Mouse (Mus musculus): ENCODE measurements around the gene Map3k20. TPM values are rescaled to one million over a fixed set of nuclear protein-coding genes. Genes with fewer than 3 reads are reported as not detected.

Gene Map3k20
- polyA plus RNA-seq, 1 experiment from 2014 or later: 4.8 TPM

- Histone ChIP-seq H3K9ac (replicated peaks) (no peak overlapping the region), H3K4me3 (ENCODE audit: low read depth, low read length) (no peak overlapping the region), H3K4me2 (ENCODE audit: low read depth, low read length) (no peak overlapping the region), H3K36me3 (replicated peaks; ENCODE audit: insufficient read depth, low read length) (peaks cover 15% of the 10 kb centered on the region), H3K27ac (ENCODE audit: low read depth) (no peak overlapping the region), H3K27me3 (ENCODE audit: insufficient read depth, low read length) (no peaks in the 10 kb centered on the region), H3K4me1 (ENCODE audit: insufficient read depth) (no peaks in the 10 kb centered on the region), H3K9me3 (ENCODE audit: low read length) (no peaks in the 10 kb centered on the region)
- ATAC-seq (no peak), DNase-seq (no peak)
- WGBS (ENCODE audit: insufficient replicate concordance): 89% methylated on average over 6 of the region's 6 CpGs
- TF ChIP-seq CTCF (IDR thresholded peaks at IDR 0.05; ENCODE audit: low read depth) (no peak), EP300 (IDR thresholded peaks at IDR 0.05; ENCODE audit: low read depth) (no peak)
These were observed 97.2 kb downstream of the Map3k20 start for GRCm38 (mm10) chr2:72382662-72383061.

GRCm38 (mm10) chr2:72383321-72383720, 97.9 kb downstream of the Map3k20 start:
- no peaks in the 10 kb centered on the region for H3K27me3 ChIP-seq (ENCODE audit: insufficient read depth, low read length)
- H3K4me1 ChIP-seq (ENCODE audit: insufficient read depth): no peaks in the 10 kb centered on the region
- H3K4me3 ChIP-seq (ENCODE audit: low read depth, low read length): no peak overlapping the region
- no peak overlapping the region for H3K27ac ChIP-seq (ENCODE audit: low read depth)
- ATAC-seq (no peak), DNase-seq (no peak)
- no peaks in the 10 kb centered on the region for H3K9me3 ChIP-seq (ENCODE audit: low read length)
- TF ChIP-seq CTCF (IDR thresholded peaks at IDR 0.05; ENCODE audit: low read depth) (no peak), EP300 (IDR thresholded peaks at IDR 0.05; ENCODE audit: low read depth) (no peak)
- H3K4me2 ChIP-seq (ENCODE audit: low read depth, low read length): no peak overlapping the region
- peaks cover 15% of the 10 kb centered on the region for H3K36me3 ChIP-seq (replicated peaks; ENCODE audit: insufficient read depth, low read length)
- H3K9ac ChIP-seq (replicated peaks): no peak overlapping the region
- 81% methylated on average over 11 of the region's 11 CpGs for WGBS (ENCODE audit: insufficient replicate concordance)

GRCm38 (mm10) chr2:72389411-72389810, 104.0 kb downstream of the Map3k20 start:
- 0 out of 2 replicates have a peak, but pooled peaks cover 2% of the 10 kb centered on the region for H3K36me3 ChIP-seq (replicated peaks; ENCODE audit: insufficient read depth, low read length)
- H3K27me3 ChIP-seq (ENCODE audit: insufficient read depth, low read length): no peaks in the 10 kb centered on the region
- no peak overlapping the region for H3K4me3 ChIP-seq (ENCODE audit: low read depth, low read length)
- no peaks in the 10 kb centered on the region for H3K4me1 ChIP-seq (ENCODE audit: insufficient read depth)
- ATAC-seq (no peak), DNase-seq (no peak)
- TF ChIP-seq EP300 (IDR thresholded peaks at IDR 0.05; ENCODE audit: low read depth): no peak
- TF ChIP-seq CTCF (IDR thresholded peaks at IDR 0.05; ENCODE audit: low read depth): no peak
- no peak overlapping the region for H3K9ac ChIP-seq (replicated peaks)
- 86% methylated on average over 13 of the region's 13 CpGs for WGBS (ENCODE audit: insufficient replicate concordance)
- H3K4me2 ChIP-seq (ENCODE audit: low read depth, low read length): no peak overlapping the region
- H3K27ac ChIP-seq (ENCODE audit: low read depth): no peak overlapping the region
- H3K9me3 ChIP-seq (ENCODE audit: low read length): no peaks in the 10 kb centered on the region

GRCm38 (mm10) chr2:72389942-72390341, 104.5 kb downstream of the Map3k20 start:
- H3K4me3 ChIP-seq (ENCODE audit: low read depth, low read length): no peak overlapping the region
- H3K27ac ChIP-seq (ENCODE audit: low read depth): no peak overlapping the region
- 25% methylated on average over 9 of the region's 9 CpGs for WGBS (ENCODE audit: insufficient replicate concordance)
- no peak overlapping the region for H3K4me2 ChIP-seq (ENCODE audit: low read depth, low read length)
- no peaks in the 10 kb centered on the region for H3K27me3 ChIP-seq (ENCODE audit: insufficient read depth, low read length)
- TF ChIP-seq EP300 (IDR thresholded peaks at IDR 0.05; ENCODE audit: low read depth): no peak
- peak; percentile 99 for TF ChIP-seq CTCF (IDR thresholded peaks at IDR 0.05; ENCODE audit: low read depth)
- DNase-seq (peak; percentile 85), ATAC-seq (peak; percentile 62)
- H3K36me3 ChIP-seq (replicated peaks; ENCODE audit: insufficient read depth, low read length): 0 out of 2 replicates have a peak, but pooled peaks cover 2% of the 10 kb centered on the region
- H3K4me1 ChIP-seq (ENCODE audit: insufficient read depth): no peaks in the 10 kb centered on the region
- H3K9me3 ChIP-seq (ENCODE audit: low read length): no peaks in the 10 kb centered on the region
- H3K9ac ChIP-seq (replicated peaks): no peak overlapping the region

GRCm38 (mm10) chr2:72390474-72390873, 105.0 kb downstream of the Map3k20 start:
- H3K9me3 ChIP-seq (ENCODE audit: low read length): no peaks in the 10 kb centered on the region
- H3K4me2 ChIP-seq (ENCODE audit: low read depth, low read length): no peak overlapping the region
- 70% methylated on average over 6 of the region's 6 CpGs for WGBS (ENCODE audit: insufficient replicate concordance)
- no peak for TF ChIP-seq CTCF (IDR thresholded peaks at IDR 0.05; ENCODE audit: low read depth)
- no peak for TF ChIP-seq EP300 (IDR thresholded peaks at IDR 0.05; ENCODE audit: low read depth)
- ATAC-seq (no peak), DNase-seq (no peak)
- H3K36me3 ChIP-seq (replicated peaks; ENCODE audit: insufficient read depth, low read length): no peaks in the 10 kb centered on the region
- H3K4me3 ChIP-seq (ENCODE audit: low read depth, low read length): no peak overlapping the region
- H3K27ac ChIP-seq (ENCODE audit: low read depth): no peak overlapping the region
- no peaks in the 10 kb centered on the region for H3K27me3 ChIP-seq (ENCODE audit: insufficient read depth, low read length)
- H3K4me1 ChIP-seq (ENCODE audit: insufficient read depth): no peaks in the 10 kb centered on the region
- no peak overlapping the region for H3K9ac ChIP-seq (replicated peaks)

- no peak overlapping the region for H3K27ac ChIP-seq (ENCODE audit: low read depth)
- no peaks in the 10 kb centered on the region for H3K9me3 ChIP-seq (ENCODE audit: low read length)
- H3K4me3 ChIP-seq (ENCODE audit: low read depth, low read length): no peak overlapping the region
- WGBS (ENCODE audit: insufficient replicate concordance): 74% methylated on average over 4 of the region's 4 CpGs
- DNase-seq (no peak), ATAC-seq (no peak)
- no peaks in the 10 kb centered on the region for H3K27me3 ChIP-seq (ENCODE audit: insufficient read depth, low read length)
- no peak overlapping the region for H3K4me2 ChIP-seq (ENCODE audit: low read depth, low read length)
- no peaks in the 10 kb centered on the region for H3K4me1 ChIP-seq (ENCODE audit: insufficient read depth)
- no peak for TF ChIP-seq CTCF (IDR thresholded peaks at IDR 0.05; ENCODE audit: low read depth)
- TF ChIP-seq EP300 (IDR thresholded peaks at IDR 0.05; ENCODE audit: low read depth): no peak
- H3K36me3 ChIP-seq (replicated peaks; ENCODE audit: insufficient read depth, low read length): no peaks in the 10 kb centered on the region
- no peak overlapping the region for H3K9ac ChIP-seq (replicated peaks)
These were observed 105.6 kb downstream of the Map3k20 start for GRCm38 (mm10) chr2:72391024-72391423.

GRCm38 (mm10) chr2:72391721-72392120, 106.3 kb downstream of the Map3k20 start:
- Histone ChIP-seq H3K36me3 (replicated peaks; ENCODE audit: insufficient read depth, low read length) (no peaks in the 10 kb centered on the region), H3K27ac (ENCODE audit: low read depth) (no peak overlapping the region), H3K9me3 (ENCODE audit: low read length) (no peaks in the 10 kb centered on the region), H3K4me2 (ENCODE audit: low read depth, low read length) (no peak overlapping the region), H3K4me3 (ENCODE audit: low read depth, low read length) (no peak overlapping the region), H3K27me3 (ENCODE audit: insufficient read depth, low read length) (no peaks in the 10 kb centered on the region), H3K4me1 (ENCODE audit: insufficient read depth) (no peaks in the 10 kb centered on the region), H3K9ac (replicated peaks) (no peak overlapping the region)
- TF ChIP-seq CTCF (IDR thresholded peaks at IDR 0.05; ENCODE audit: low read depth) (no peak), EP300 (IDR thresholded peaks at IDR 0.05; ENCODE audit: low read depth) (no peak)
- ATAC-seq (no peak), DNase-seq (no peak)
- 84% methylated on average over 2 of the region's 2 CpGs for WGBS (ENCODE audit: insufficient replicate concordance)

Measured in liver, postnatal 0 days (tissue).